Mouse (Mus musculus): ENCODE results near the gene Snapc5. TPM values are rescaled to one million over a fixed set of nuclear protein-coding genes. Genes with fewer than 3 reads are reported as not detected.
"Not testable (repeated sequence)": the region's sequence is repeated elsewhere in the genome, so short reads cannot be mapped to it uniquely, and the experiment has no call there.

Gene Snapc5
- 38.2 and 43.5 TPM in 2 replicates for polyA plus RNA-seq (2015; fragmentation: Nextera tagmentation; extraction: Ambion mirVana)

- peak; percentile 96 for DNase-seq (ENCODE audit: low spot score)
Measured at GRCm38 (mm10) chr9:64178974-64179646, at the start of gene Snapc5. TSS of gene Snapc5 (plus strand) at chr9:64179274.

GRCm38 (mm10) chr9:64131623-64132022 lies 47.5 kb upstream of the Snapc5 start:
- no peak for DNase-seq (ENCODE audit: low spot score)

- DNase-seq (ENCODE audit: low spot score): peak; percentile 59
Measured at GRCm38 (mm10) chr9:64138896-64139295, 40.2 kb upstream of the Snapc5 start.

GRCm38 (mm10) chr9:64139879-64140278 lies 39.2 kb upstream of the Snapc5 start:
- DNase-seq (ENCODE audit: low spot score): no peak

GRCm38 (mm10) chr9:64156641-64157040 lies 22.4 kb upstream of the Snapc5 start:
- no peak for DNase-seq (ENCODE audit: low spot score)

- no peak for DNase-seq (ENCODE audit: low spot score)
Measured at GRCm38 (mm10) chr9:64160471-64160870, 18.6 kb upstream of the Snapc5 start.

GRCm38 (mm10) chr9:64169967-64170366 lies 9.1 kb upstream of the Snapc5 start:
- DNase-seq (ENCODE audit: low spot score): not testable (repeated sequence)

GRCm38 (mm10) chr9:64172145-64172815 lies 6.8 kb upstream of the Snapc5 start:
- DNase-seq (ENCODE audit: low spot score): no peak

- peak; percentile 91 for DNase-seq (ENCODE audit: low spot score)
Measured at GRCm38 (mm10) chr9:64172816-64173665, 6.0 kb upstream of the Snapc5 start, which contains the start of the genes Zwilch and Rpl4. TSS of gene Zwilch (minus strand) at chr9:64173104. TSS of gene Rpl4 (plus strand) at chr9:64173375.

- DNase-seq (ENCODE audit: low spot score): no peak
Measured at GRCm38 (mm10) chr9:64173666-64174220, 5.3 kb upstream of the Snapc5 start.

- DNase-seq (ENCODE audit: low spot score): no peak
Measured at GRCm38 (mm10) chr9:64174341-64174740, 4.7 kb upstream of the Snapc5 start.

GRCm38 (mm10) chr9:64174766-64175165 lies 4.3 kb upstream of the Snapc5 start:
- no peak for DNase-seq (ENCODE audit: low spot score)

- DNase-seq (ENCODE audit: low spot score): no peak
Measured at GRCm38 (mm10) chr9:64175378-64175777, 3.7 kb upstream of the Snapc5 start.

- DNase-seq (ENCODE audit: low spot score): no peak
Measured at GRCm38 (mm10) chr9:64178610-64178973, 482 bp upstream of the Snapc5 start.

- not testable (repeated sequence) for DNase-seq (ENCODE audit: low spot score)
Measured at GRCm38 (mm10) chr9:64183295-64183694, 4.2 kb downstream of the Snapc5 start.

GRCm38 (mm10) chr9:64184166-64184840 lies 5.2 kb downstream of the Snapc5 start:
- DNase-seq (ENCODE audit: low spot score): no peak

GRCm38 (mm10) chr9:64193879-64194278 lies 14.8 kb downstream of the Snapc5 start:
- no peak for DNase-seq (ENCODE audit: low spot score)

- DNase-seq (ENCODE audit: low spot score): no peak
Measured at GRCm38 (mm10) chr9:64195554-64195953, 16.5 kb downstream of the Snapc5 start.

GRCm38 (mm10) chr9:64197524-64197923 lies 18.4 kb downstream of the Snapc5 start:
- no peak for DNase-seq (ENCODE audit: low spot score)

- no peak for DNase-seq (ENCODE audit: low spot score)
Measured at GRCm38 (mm10) chr9:64198068-64198762, 19.1 kb downstream of the Snapc5 start.

Data from thymus, postnatal 0 days (tissue).